Mouse (Mus musculus) limb, embryonic 10.5 days (tissue): ENCODE measurements around the gene Pcgf5. TPM values are rescaled to one million over a fixed set of nuclear protein-coding genes. Genes with fewer than 3 reads are reported as not detected.

Source experiments
- polyA plus RNA-seq: library from polyadenylated mRNA; unstranded; fragments of >200 nt; fragmentation: Nextera tagmentation; extraction: Ambion mirVana; gene quantifications from 2 replicates; pipeline ENCODE4 v1.2.1, GENCODE M21; 2016

Pcgf5 gene
- polyA plus RNA-seq, 1 experiment from 2014 or later = 2.9 TPM

Other genes starting within 250 kb of the Pcgf5 start
- 0.18 and 0.24 TPM in 2 replicates for gene Ankrd1, start 228.2 kb upstream of the Pcgf5 start, polyA plus RNA-seq
- 1.8 TPM in 2 replicates for gene Hectd2, start 206.3 kb downstream of the Pcgf5 start, polyA plus RNA-seq